Mouse (Mus musculus) stomach, embryonic 14.5 days (tissue): ENCODE data around the gene Oxa1l. TPM values are rescaled to one million over a fixed set of nuclear protein-coding genes. Genes with fewer than 3 reads are reported as not detected.

ENCODE experiments used
- ATAC-seq: fragments of 200-750 bp; cut with Nextera tagmentation; 2 replicates; pipeline ENCODE4 v1.8.0; 2017; ENCODE audit warnings: low read depth, moderate TSS enrichment; ENCODE audit not compliant: insufficient number of reproducible peaks, insufficient read depth, low FRiP score
- H3K27ac ChIP-seq: fragments of 300-500 bp; sonication (generic); 2 replicates; pipeline ENCODE4 v1.5.1; 2014; ENCODE audit warnings: mild to moderate bottlenecking, low read length, moderate library complexity, mixed read lengths
- H3K27me3 ChIP-seq: fragments of 300-500 bp; sonication (generic); 2 replicates; pipeline ENCODE4 v1.6.1; 2014; ENCODE audit warnings: low read length, control low read depth, mixed read lengths; ENCODE audit not compliant: control insufficient read depth, insufficient read depth
- H3K36me3 ChIP-seq: fragments of 300-500 bp; sonication (generic); 2 replicates; pipeline ENCODE4 v1.6.1; 2014; ENCODE audit warnings: mild to moderate bottlenecking, control low read depth, low read length, moderate library complexity, mixed read lengths; ENCODE audit not compliant: control insufficient read depth, insufficient read depth
- H3K4me1 ChIP-seq: fragments of 300-500 bp; sonication (generic); 2 replicates; pipeline ENCODE4 v1.6.1; 2014; ENCODE audit warnings: low read length, control low read depth, mixed read lengths; ENCODE audit not compliant: control insufficient read depth, insufficient read depth
- H3K4me2 ChIP-seq: fragments of 300-500 bp; sonication (generic); replicated peaks from 2 replicates; pipeline ENCODE4 v1.6.1; 2014; ENCODE audit warnings: low read depth, low read length, control low read depth
- H3K4me3 ChIP-seq: fragments of 300-500 bp; sonication (generic); 2 replicates; pipeline ENCODE4 v1.5.1; 2014; ENCODE audit warnings: low read depth, low read length, control low read depth
- H3K9ac ChIP-seq: fragments of 300-500 bp; sonication (generic); replicated peaks from 2 replicates; pipeline ENCODE4 v1.6.1; 2014; ENCODE audit warnings: low read depth, mild to moderate bottlenecking, control low read depth, low read length, moderate library complexity, mixed read lengths
- H3K9me3 ChIP-seq: fragments of 300-500 bp; sonication (generic); 2 replicates; pipeline ENCODE4 v1.6.1; 2016; ENCODE audit warnings: low read depth, low read length, control low read depth; ENCODE audit not compliant: control insufficient read depth
- WGBS: fragments of 180-500 bp; shearing (Covaris S2); extraction: QIAGEN DNeasy Blood & Tissue Kit; methylation state at CpG from one replicate; pipeline ENCODE4 v1.1.7; 2014; 5-methylcytosine and 5-hydroxymethylcytosine counted together
- polyA plus RNA-seq: library from polyadenylated mRNA; unstranded; fragments of >200 nt; fragmentation: Nextera tagmentation; extraction: Ambion mirVana; gene quantifications from 2 replicates; pipeline ENCODE4 v1.2.1, GENCODE M21; 2014

Oxa1l gene
- polyA plus RNA-seq, 1 experiment from 2014 or later: 53.6 TPM

DNA sequence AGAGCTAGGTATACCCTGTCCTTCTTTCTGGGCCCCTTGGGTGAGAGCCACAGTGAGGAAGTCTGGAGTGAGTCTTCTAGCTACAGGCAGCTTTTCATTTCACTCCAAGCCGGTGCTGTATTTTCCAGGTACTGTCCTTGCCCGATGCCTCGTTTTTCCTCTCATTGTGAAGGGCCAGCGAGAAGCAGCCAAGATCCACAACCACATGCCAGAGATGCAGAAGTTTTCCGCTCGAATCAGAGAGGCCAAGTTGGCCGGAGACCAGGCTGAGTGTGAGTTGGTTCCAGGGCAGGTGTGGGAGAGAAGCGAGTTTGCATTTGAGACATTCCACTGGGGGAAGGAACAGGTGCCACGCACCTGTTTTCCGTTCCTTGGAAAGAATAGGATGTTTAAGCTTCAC is 5.9 kb downstream of the Oxa1l start:
- Histone ChIP-seq H3K4me2 (no peak overlapping the region), H3K4me3 (no peak overlapping the region), H3K27ac (no peak overlapping the region), H3K27me3 (no peaks in the 10 kb centered on the region), H3K9me3 (no peaks in the 10 kb centered on the region), H3K9ac (no peak overlapping the region), H3K4me1 (peaks cover 6% of the 10 kb centered on the region; the same call in 1 of the 2 replicates), H3K36me3 (peaks cover 50% of the 10 kb centered on the region)
- ATAC-seq: no peak
- 87% methylated on average over 10 of the region's 10 CpGs for WGBS

DNA sequence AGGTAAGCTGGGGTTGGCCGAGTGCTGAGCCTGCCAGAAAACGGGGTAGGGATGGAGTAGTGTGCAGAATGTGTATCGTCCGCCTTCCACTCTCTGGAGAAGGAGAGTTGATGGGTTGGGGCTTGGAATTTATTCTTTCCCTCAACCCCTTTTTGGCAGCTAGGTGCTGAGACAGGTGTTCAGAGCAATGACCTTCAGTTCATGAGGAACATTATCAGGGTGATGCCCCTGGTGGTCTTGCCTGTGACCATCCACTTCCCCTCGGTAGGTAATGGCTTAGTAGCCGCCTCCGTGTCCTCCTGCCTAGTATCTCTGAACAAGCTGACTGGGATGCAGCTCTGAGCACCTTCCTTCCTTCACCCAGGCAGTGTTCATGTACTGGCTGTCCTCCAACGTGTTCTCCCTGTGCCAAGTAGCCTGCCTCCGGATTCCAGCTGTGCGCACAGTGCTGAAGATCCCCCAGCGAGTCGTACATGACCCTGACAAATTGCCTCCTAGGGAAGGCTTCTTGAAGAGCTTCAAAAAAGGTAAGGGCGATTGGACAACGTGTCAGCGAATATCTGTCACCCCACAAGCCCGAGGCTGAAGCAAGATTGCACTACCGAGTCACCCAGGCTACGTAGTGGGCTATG is 6.9 kb downstream of the Oxa1l start:
- H3K4me2 ChIP-seq: no peak overlapping the region
- H3K9me3 ChIP-seq: no peaks in the 10 kb centered on the region
- H3K4me3 ChIP-seq: no peak overlapping the region
- peaks cover under 1% of the 10 kb centered on the region; the same call in 1 of the 2 replicates for H3K4me1 ChIP-seq
- no peak for ATAC-seq
- whole genome bisulfite sequencing: 86% methylated on average over 18 of the region's 18 CpGs
- H3K36me3 ChIP-seq: peaks cover 51% of the 10 kb centered on the region
- no peak overlapping the region for H3K27ac ChIP-seq
- no peak overlapping the region for H3K9ac ChIP-seq
- no peaks in the 10 kb centered on the region for H3K27me3 ChIP-seq

DNA sequence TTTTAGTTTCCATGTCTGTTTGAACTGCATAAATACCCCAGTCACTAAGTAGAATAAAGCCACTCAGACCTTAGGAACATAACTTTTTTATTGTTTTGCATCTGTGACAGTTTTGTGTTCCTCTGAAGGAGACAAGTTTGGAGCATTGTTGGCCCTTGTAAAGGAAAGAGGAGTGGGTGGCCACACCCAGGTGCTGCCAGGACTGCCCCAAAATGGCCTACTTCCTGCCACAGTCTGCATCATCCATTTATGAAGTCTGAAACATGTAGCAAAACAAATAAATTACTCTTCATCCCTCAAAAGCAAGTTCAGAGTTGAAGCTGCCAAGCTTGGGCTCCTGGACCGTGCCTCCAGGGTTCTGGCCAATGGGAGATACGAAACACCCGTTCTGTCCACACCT is 8.7 kb downstream of the Oxa1l start:
- H3K36me3 ChIP-seq: peaks cover 39% of the 10 kb centered on the region
- H3K27me3 ChIP-seq: no peaks in the 10 kb centered on the region
- H3K4me3 ChIP-seq: no peak overlapping the region
- no peak overlapping the region for H3K27ac ChIP-seq
- no peak overlapping the region for H3K9ac ChIP-seq
- H3K9me3 ChIP-seq: no peaks in the 10 kb centered on the region
- no peak overlapping the region for H3K4me2 ChIP-seq
- H3K4me1 ChIP-seq: no peaks in the 10 kb centered on the region
- WGBS: 97% methylated on average over 3 of the region's 3 CpGs
- ATAC-seq: no peak

DNA sequence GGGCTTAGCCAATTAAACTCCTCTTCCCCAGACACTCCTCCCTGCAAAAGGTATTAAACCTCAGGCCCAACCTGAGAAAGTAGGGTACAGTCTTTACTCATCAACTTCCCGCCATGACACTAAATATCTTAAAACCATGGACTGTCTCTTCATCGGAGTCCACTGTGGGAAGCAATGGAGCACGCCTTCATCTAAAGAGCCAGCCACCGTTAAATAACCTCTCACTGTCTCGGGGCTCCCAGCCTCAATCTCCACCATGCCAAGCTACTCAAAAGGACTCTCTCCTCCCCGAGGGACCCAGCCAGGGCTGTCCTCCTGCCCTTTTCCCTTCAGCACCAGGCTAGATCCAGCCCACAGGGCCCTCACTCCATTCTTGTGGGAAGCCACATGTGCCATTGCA is 10.0 kb downstream of the Oxa1l start:
- Histone ChIP-seq H3K27ac (no peak overlapping the region), H3K4me2 (no peak overlapping the region), H3K9me3 (no peaks in the 10 kb centered on the region), H3K4me1 (no peaks in the 10 kb centered on the region), H3K9ac (no peak overlapping the region), H3K36me3 (peaks cover 39% of the 10 kb centered on the region), H3K27me3 (no peaks in the 10 kb centered on the region), H3K4me3 (no peak overlapping the region)
- WGBS: 94% methylated on average over 6 of the region's 6 CpGs
- ATAC-seq: no peak

DNA sequence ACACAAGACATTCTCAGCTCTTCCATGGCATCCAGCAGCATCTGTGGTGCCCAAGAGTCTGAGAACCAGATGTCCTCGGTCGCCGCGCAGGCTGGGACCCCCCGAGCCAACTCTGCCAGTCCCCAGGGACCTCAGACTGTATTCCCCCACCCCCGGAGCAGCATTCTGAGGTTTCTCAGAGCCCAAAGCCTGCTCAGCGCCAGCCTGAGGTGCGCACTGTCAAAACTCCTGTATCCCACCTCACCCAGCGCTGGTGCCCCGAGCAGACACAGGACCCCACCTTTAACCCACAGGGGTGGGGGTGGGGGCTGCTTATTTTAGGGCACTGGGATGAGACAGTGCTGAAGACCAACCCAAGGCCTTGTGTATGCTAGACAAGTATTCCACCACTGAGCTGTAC is 10.8 kb downstream of the Oxa1l start:
- Histone ChIP-seq H3K36me3 (peaks cover 39% of the 10 kb centered on the region), H3K9me3 (no peaks in the 10 kb centered on the region), H3K9ac (no peak overlapping the region), H3K27me3 (no peaks in the 10 kb centered on the region), H3K4me1 (no peaks in the 10 kb centered on the region), H3K4me3 (no peak overlapping the region), H3K27ac (no peak overlapping the region), H3K4me2 (no peak overlapping the region)
- no peak for ATAC-seq
- WGBS: 96% methylated on average over 10 of the region's 10 CpGs

DNA sequence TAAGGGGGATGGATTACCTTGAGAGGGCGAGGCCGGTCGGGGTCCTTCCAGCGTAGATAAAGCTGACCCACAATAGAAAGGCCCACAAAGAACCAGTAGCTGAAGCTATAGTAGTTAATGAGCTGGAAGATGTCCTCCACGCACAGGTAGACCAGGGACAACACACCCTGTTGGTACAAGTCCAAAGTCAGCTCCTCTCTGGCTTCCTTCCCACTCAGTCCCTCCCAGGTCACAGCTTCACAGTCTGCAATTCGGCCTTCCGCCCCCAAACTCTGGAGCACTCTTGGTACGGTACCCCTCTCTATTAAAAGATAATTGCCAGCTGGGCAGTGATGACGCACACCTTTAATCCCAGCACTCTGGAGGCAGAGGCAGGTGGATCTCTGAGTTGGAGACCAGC is 12.3 kb downstream of the Oxa1l start:
- Histone ChIP-seq H3K27ac (no peak overlapping the region), H3K4me1 (no peaks in the 10 kb centered on the region), H3K4me2 (no peak overlapping the region), H3K4me3 (no peak overlapping the region), H3K27me3 (no peaks in the 10 kb centered on the region), H3K9me3 (no peaks in the 10 kb centered on the region), H3K9ac (no peak overlapping the region), H3K36me3 (peaks cover 26% of the 10 kb centered on the region)
- no peak for ATAC-seq
- WGBS: 90% methylated on average over 9 of the region's 9 CpGs

DNA sequence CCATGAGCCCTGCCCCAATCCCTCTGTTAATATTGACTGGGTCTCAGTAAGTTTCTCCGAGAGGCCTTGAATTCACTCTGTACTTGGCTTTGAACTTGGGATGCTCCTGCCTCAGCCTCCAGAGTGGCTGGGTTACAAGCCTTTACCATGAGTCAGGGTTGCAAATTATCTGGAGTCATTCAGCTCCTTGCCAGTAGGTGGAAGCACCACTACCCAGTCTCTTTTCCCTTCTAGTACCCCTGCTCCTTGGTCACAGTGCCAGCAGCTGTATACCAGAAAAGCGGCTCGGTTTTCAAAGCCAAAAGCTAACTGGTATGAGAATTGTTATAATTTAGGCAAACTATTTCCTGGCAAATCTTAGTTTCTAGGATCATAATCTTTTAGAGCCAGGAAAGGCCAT is 15.3 kb downstream of the Oxa1l start:
- Histone ChIP-seq H3K27me3 (no peaks in the 10 kb centered on the region), H3K9me3 (no peaks in the 10 kb centered on the region), H3K4me1 (no peaks in the 10 kb centered on the region), H3K4me2 (no peak overlapping the region), H3K27ac (no peak overlapping the region), H3K36me3 (peaks cover 3% of the 10 kb centered on the region; the same call in 1 of the 2 replicates), H3K9ac (no peak overlapping the region), H3K4me3 (no peak overlapping the region)
- 78% methylated on average over 3 of the region's 3 CpGs for WGBS
- ATAC-seq: no peak

DNA sequence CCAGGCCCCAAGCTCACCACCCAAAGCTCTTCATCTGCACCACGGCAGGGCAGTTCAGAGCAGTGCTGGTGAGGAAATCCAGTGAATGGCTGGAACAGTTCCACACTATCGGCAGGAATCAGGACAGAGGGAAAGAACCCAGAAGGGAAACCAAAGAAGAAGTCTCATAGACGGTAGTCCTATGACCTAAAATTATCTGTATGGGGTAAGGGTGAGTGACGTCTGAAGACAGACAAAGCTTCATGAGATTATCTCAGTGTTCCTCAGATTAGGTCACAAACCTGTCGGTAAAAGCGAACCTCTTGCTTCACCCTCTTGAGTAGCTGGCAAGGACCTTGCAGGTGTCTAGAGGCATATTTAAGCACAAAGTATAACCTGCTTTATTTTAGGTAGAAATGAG is 16.5 kb downstream of the Oxa1l start:
- Histone ChIP-seq H3K9ac (no peak overlapping the region), H3K9me3 (no peaks in the 10 kb centered on the region), H3K4me2 (no peak overlapping the region), H3K27me3 (no peaks in the 10 kb centered on the region), H3K27ac (no peak overlapping the region), H3K36me3 (peaks cover 3% of the 10 kb centered on the region; the same call in 1 of the 2 replicates), H3K4me1 (0 out of 2 replicates have a peak, but pooled peaks cover 3% of the 10 kb centered on the region), H3K4me3 (no peak overlapping the region)
- no peak for ATAC-seq
- WGBS: 81% methylated on average over 6 of the region's 6 CpGs

DNA sequence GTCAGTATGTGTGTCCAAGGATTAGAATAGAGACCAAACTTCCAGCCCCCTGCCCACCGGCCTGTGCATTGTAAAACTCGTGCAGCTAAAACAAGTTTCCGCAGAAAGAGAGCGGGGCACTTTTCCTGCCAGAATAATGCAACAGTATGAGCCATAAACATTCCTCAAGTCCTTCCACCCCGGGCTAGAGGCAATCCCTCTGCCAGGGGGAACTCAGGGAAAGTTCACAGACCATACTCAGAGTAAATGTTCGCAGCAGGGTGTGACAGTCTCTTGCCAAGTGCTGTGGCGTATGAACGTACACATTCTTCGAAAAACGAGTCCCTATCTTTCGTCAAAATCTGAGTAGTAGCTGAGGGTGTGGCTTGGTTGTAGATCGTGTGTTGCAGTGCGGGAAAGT is 18.9 kb downstream of the Oxa1l start:
- Histone ChIP-seq H3K36me3 (no peaks in the 10 kb centered on the region), H3K4me1 (0 out of 2 replicates have a peak, but pooled peaks cover 4% of the 10 kb centered on the region), H3K4me2 (no peak overlapping the region), H3K9ac (no peak overlapping the region), H3K27ac (no peak overlapping the region), H3K27me3 (no peaks in the 10 kb centered on the region), H3K9me3 (no peaks in the 10 kb centered on the region), H3K4me3 (no peak overlapping the region)
- 54% methylated on average over 13 of the region's 13 CpGs for WGBS
- no peak for ATAC-seq
